Mouse (Mus musculus): Measurements from ENCODE around the gene Dhx16.

GRCm38 (mm10) chr17:35874721-35875120, 4.9 kb upstream of the Dhx16 start:
- no peak for TF ChIP-seq CTCF (conservative IDR thresholded peaks at IDR 0.05; ENCODE audit: low read length)
- TF ChIP-seq NANOG (IDR thresholded peaks at IDR 0.05; ENCODE audit: borderline replicate concordance, low read length): no peak
- no peak for TF ChIP-seq POU5F1 (IDR thresholded peaks at IDR 0.05; ENCODE audit: borderline replicate concordance, low read length)
